Mouse (Mus musculus): ENCODE measurements around the gene Kalrn.

Kalrn gene

GRCm38 (mm10) chr16:34568831-34569230 is 4.5 kb downstream of the Kalrn start:
- TF ChIP-seq NANOG (IDR thresholded peaks at IDR 0.05; ENCODE audit: borderline replicate concordance, low read length) (no peak), POU5F1 (IDR thresholded peaks at IDR 0.05; ENCODE audit: borderline replicate concordance, low read length) (no peak), CTCF (conservative IDR thresholded peaks at IDR 0.05; ENCODE audit: low read length) (no peak)
- Histone ChIP-seq H3K9me3 (ENCODE audit: low read length) (no peaks in the 10 kb centered on the region), H3K4me1 (replicated peaks; ENCODE audit: low read depth, low read length) (peaks cover 16% of the 10 kb centered on the region), H3K36me3 (ENCODE audit: insufficient read depth, low read length) (no peaks in the 10 kb centered on the region), H3K4me3 (replicated peaks; ENCODE audit: low read length) (no peak overlapping the region), H3K27me3 (ENCODE audit: insufficient read depth, low read length) (peaks cover 77% of the 10 kb centered on the region)

GRCm38 (mm10) chr16:34563593-34564280 is 9.6 kb downstream of the Kalrn start:
- H3K9me3 ChIP-seq (ENCODE audit: low read length): no peaks in the 10 kb centered on the region
- TF ChIP-seq NANOG (IDR thresholded peaks at IDR 0.05; ENCODE audit: borderline replicate concordance, low read length) (no peak), CTCF (conservative IDR thresholded peaks at IDR 0.05; ENCODE audit: low read length) (no peak), POU5F1 (IDR thresholded peaks at IDR 0.05; ENCODE audit: borderline replicate concordance, low read length) (no peak)
- H3K4me3 ChIP-seq (replicated peaks; ENCODE audit: low read length): no peak overlapping the region
- H3K27me3 ChIP-seq (ENCODE audit: insufficient read depth, low read length): peaks cover 47% of the 10 kb centered on the region
- H3K4me1 ChIP-seq (replicated peaks; ENCODE audit: low read depth, low read length): peaks cover 21% of the 10 kb centered on the region
- no peaks in the 10 kb centered on the region for H3K36me3 ChIP-seq (ENCODE audit: insufficient read depth, low read length)

DNA sequence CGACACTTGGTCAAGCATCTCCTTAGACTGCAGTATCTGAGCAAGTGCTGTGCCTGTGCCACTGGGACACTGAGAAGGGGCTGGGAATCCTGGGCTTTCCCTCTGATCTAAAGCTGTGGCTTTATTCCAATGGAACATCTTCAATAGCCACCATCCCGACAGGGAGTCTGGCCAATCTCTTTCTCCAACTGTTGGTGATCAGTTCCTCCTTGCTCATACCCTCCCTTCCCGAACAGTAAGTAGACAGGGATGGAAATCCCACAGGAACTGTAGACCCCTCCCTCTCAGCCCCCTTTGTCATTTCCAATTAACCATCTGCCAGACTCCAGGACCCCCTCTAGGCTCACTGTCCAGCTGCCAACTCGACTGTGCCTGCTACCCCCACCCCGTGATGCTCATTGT is 11.6 kb downstream of the Kalrn start:
- Histone ChIP-seq H3K36me3 (ENCODE audit: insufficient read depth, low read length) (no peaks in the 10 kb centered on the region), H3K4me1 (replicated peaks; ENCODE audit: low read depth, low read length) (peaks cover 21% of the 10 kb centered on the region), H3K9me3 (ENCODE audit: low read length) (no peaks in the 10 kb centered on the region), H3K27me3 (ENCODE audit: insufficient read depth, low read length) (peaks cover 32% of the 10 kb centered on the region), H3K4me3 (replicated peaks; ENCODE audit: low read length) (no peak overlapping the region)
- TF ChIP-seq NANOG (IDR thresholded peaks at IDR 0.05; ENCODE audit: borderline replicate concordance, low read length) (no peak), POU5F1 (IDR thresholded peaks at IDR 0.05; ENCODE audit: borderline replicate concordance, low read length) (no peak), CTCF (conservative IDR thresholded peaks at IDR 0.05; ENCODE audit: low read length) (no peak)

- TF ChIP-seq POU5F1 (IDR thresholded peaks at IDR 0.05; ENCODE audit: borderline replicate concordance, low read length): no peak
- no peak for TF ChIP-seq NANOG (IDR thresholded peaks at IDR 0.05; ENCODE audit: borderline replicate concordance, low read length)
- no peak for TF ChIP-seq CTCF (conservative IDR thresholded peaks at IDR 0.05; ENCODE audit: low read length)
- H3K36me3 ChIP-seq (ENCODE audit: insufficient read depth, low read length): no peaks in the 10 kb centered on the region
- peaks cover 29% of the 10 kb centered on the region for H3K27me3 ChIP-seq (ENCODE audit: insufficient read depth, low read length)
- H3K4me3 ChIP-seq (replicated peaks; ENCODE audit: low read length): no peak overlapping the region
- H3K4me1 ChIP-seq (replicated peaks; ENCODE audit: low read depth, low read length): peaks cover 21% of the 10 kb centered on the region
- H3K9me3 ChIP-seq (ENCODE audit: low read length): no peaks in the 10 kb centered on the region
Observed at GRCm38 (mm10) chr16:34560814-34561213, 12.5 kb downstream of the Kalrn start.

- no peak for TF ChIP-seq POU5F1 (IDR thresholded peaks at IDR 0.05; ENCODE audit: borderline replicate concordance, low read length)
- TF ChIP-seq NANOG (IDR thresholded peaks at IDR 0.05; ENCODE audit: borderline replicate concordance, low read length): no peak
- TF ChIP-seq CTCF (conservative IDR thresholded peaks at IDR 0.05; ENCODE audit: low read length): no peak
- Histone ChIP-seq H3K4me1 (replicated peaks; ENCODE audit: low read depth, low read length) (peaks cover 21% of the 10 kb centered on the region), H3K9me3 (ENCODE audit: low read length) (no peaks in the 10 kb centered on the region), H3K27me3 (ENCODE audit: insufficient read depth, low read length) (peaks cover 26% of the 10 kb centered on the region), H3K4me3 (replicated peaks; ENCODE audit: low read length) (no peak overlapping the region), H3K36me3 (ENCODE audit: insufficient read depth, low read length) (no peaks in the 10 kb centered on the region)
Observed at GRCm38 (mm10) chr16:34560411-34560810, 12.9 kb downstream of the Kalrn start.

GRCm38 (mm10) chr16:34557891-34558290 is 15.4 kb downstream of the Kalrn start:
- Histone ChIP-seq H3K36me3 (ENCODE audit: insufficient read depth, low read length) (no peaks in the 10 kb centered on the region), H3K4me1 (replicated peaks; ENCODE audit: low read depth, low read length) (peaks cover 7% of the 10 kb centered on the region), H3K9me3 (ENCODE audit: low read length) (no peaks in the 10 kb centered on the region), H3K4me3 (replicated peaks; ENCODE audit: low read length) (no peak overlapping the region), H3K27me3 (ENCODE audit: insufficient read depth, low read length) (peaks cover 7% of the 10 kb centered on the region; the same call in 1 of the 2 replicates)
- no peak for TF ChIP-seq NANOG (IDR thresholded peaks at IDR 0.05; ENCODE audit: borderline replicate concordance, low read length)
- TF ChIP-seq POU5F1 (IDR thresholded peaks at IDR 0.05; ENCODE audit: borderline replicate concordance, low read length): no peak
- TF ChIP-seq CTCF (conservative IDR thresholded peaks at IDR 0.05; ENCODE audit: low read length): no peak

DNA sequence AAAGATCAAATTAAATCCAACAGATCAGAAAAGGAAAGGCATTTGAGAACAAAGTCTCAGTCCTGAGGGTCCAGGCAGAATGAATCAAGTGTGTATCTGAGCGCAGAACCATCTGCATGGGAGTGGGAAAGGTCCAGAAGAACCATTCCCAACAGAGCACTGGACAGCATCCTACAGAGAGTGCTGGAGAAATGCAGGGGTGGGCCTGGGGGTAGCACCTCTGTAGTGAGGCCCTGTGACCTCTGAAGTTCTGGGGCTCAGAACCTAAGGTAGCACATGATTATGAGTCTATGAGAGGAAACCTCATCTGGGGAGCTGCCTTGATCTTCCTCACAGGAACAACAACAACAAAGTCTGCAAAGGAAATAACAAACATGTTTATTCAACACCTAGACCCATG is 20.6 kb downstream of the Kalrn start:
- Histone ChIP-seq H3K9me3 (ENCODE audit: low read length) (no peaks in the 10 kb centered on the region), H3K4me3 (replicated peaks; ENCODE audit: low read length) (no peak overlapping the region), H3K4me1 (replicated peaks; ENCODE audit: low read depth, low read length) (no peaks in the 10 kb centered on the region), H3K36me3 (ENCODE audit: insufficient read depth, low read length) (no peaks in the 10 kb centered on the region), H3K27me3 (ENCODE audit: insufficient read depth, low read length) (no peaks in the 10 kb centered on the region; the same call in 1 of the 2 replicates)
- TF ChIP-seq NANOG (IDR thresholded peaks at IDR 0.05; ENCODE audit: borderline replicate concordance, low read length) (no peak), CTCF (conservative IDR thresholded peaks at IDR 0.05; ENCODE audit: low read length) (no peak), POU5F1 (IDR thresholded peaks at IDR 0.05; ENCODE audit: borderline replicate concordance, low read length) (no peak)

DNA sequence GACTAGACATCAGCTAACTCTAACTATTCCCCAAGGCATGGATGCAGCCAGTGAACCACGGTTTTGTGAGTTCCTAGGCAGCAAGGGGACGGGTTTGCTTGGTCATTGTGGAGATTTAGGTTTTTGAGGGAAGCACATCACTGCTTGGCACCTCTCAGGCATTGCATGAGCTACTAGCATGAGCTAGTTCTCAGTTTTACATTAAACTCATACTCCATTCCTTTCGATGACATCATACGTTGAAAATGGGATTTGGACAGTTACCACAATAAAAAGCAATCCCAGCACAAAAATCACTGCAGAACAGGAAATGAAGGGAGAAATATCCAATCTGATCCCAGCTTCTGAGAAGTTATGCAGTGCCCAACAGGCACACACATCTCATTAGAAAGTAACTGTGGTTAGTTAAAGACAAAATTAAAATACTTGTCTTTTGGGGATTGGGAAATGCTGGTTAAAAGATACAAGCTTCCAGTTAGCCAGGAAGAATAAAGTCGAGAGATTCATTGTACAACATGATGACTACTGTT is 23.8 kb downstream of the Kalrn start:
- Histone ChIP-seq H3K36me3 (ENCODE audit: insufficient read depth, low read length) (no peaks in the 10 kb centered on the region), H3K4me3 (replicated peaks; ENCODE audit: low read length) (no peak overlapping the region), H3K9me3 (ENCODE audit: low read length) (peaks cover 5% of the 10 kb centered on the region; the same call in 1 of the 2 replicates), H3K27me3 (ENCODE audit: insufficient read depth, low read length) (no peaks in the 10 kb centered on the region), H3K4me1 (replicated peaks; ENCODE audit: low read depth, low read length) (no peaks in the 10 kb centered on the region)
- no peak for TF ChIP-seq NANOG (IDR thresholded peaks at IDR 0.05; ENCODE audit: borderline replicate concordance, low read length)
- TF ChIP-seq POU5F1 (IDR thresholded peaks at IDR 0.05; ENCODE audit: borderline replicate concordance, low read length): no peak
- no peak for TF ChIP-seq CTCF (conservative IDR thresholded peaks at IDR 0.05; ENCODE audit: low read length)

Measured in E14TG2a.4 (cell line).